Mouse (Mus musculus) heart, embryonic 16.5 days (tissue): ENCODE results near the gene Ccdc121. TPM values are rescaled to one million over a fixed set of nuclear protein-coding genes. Genes with fewer than 3 reads are reported as not detected.

Experiments
- ATAC-seq: fragments of 200-750 bp; cut with Nextera tagmentation; replicated peaks from 2 replicates; pipeline ENCODE4 v1.8.0; 2017; ENCODE audit warnings: moderate number of reproducible peaks; ENCODE audit not compliant: insufficient read depth, low FRiP score; ENCODE audit errors: extremely low read depth
- H3K27ac ChIP-seq: fragments of 300-500 bp; sonication (generic); 2 replicates; pipeline ENCODE4 v1.5.1; 2014; ENCODE audit warnings: mild to moderate bottlenecking, low read length, control low read depth, moderate library complexity
- H3K27me3 ChIP-seq: fragments of 300-500 bp; sonication (generic); 2 replicates; pipeline ENCODE4 v1.6.1; 2014; ENCODE audit warnings: low read length, mixed read lengths; ENCODE audit not compliant: control insufficient read depth, insufficient read depth
- H3K36me3 ChIP-seq: fragments of 300-500 bp; sonication (generic); 2 replicates; pipeline ENCODE4 v1.6.1; 2014; ENCODE audit not compliant: control insufficient read depth, insufficient read depth
- H3K4me1 ChIP-seq: fragments of 300-500 bp; sonication (generic); 2 replicates; pipeline ENCODE4 v1.6.1; 2014; ENCODE audit warnings: low read length, mixed read lengths; ENCODE audit not compliant: control insufficient read depth, insufficient read depth
- H3K4me2 ChIP-seq: fragments of 300-500 bp; sonication (generic); 2 replicates; pipeline ENCODE4 v1.6.1; 2014; ENCODE audit warnings: low read depth, mild to moderate bottlenecking, control low read depth, low read length
- H3K4me3 ChIP-seq: fragments of 300-500 bp; sonication (generic); 2 replicates; pipeline ENCODE4 v1.5.1; 2014; ENCODE audit warnings: mild to moderate bottlenecking, control low read depth, low read length
- H3K9ac ChIP-seq: fragments of 300-500 bp; sonication (generic); 2 replicates; pipeline ENCODE4 v1.6.1; 2014; ENCODE audit warnings: low read length, control low read depth
- H3K9me3 ChIP-seq: fragments of 300-500 bp; sonication (generic); replicated peaks from 2 replicates; pipeline ENCODE4 v1.6.1; 2016; ENCODE audit warnings: low read length; ENCODE audit not compliant: control insufficient read depth
- WGBS: fragments of 180-500 bp; shearing (Covaris S2); extraction: QIAGEN DNeasy Blood & Tissue Kit; methylation state at CpG from one replicate; pipeline ENCODE4 v1.1.7; 2014; 5-methylcytosine and 5-hydroxymethylcytosine counted together
- polyA plus RNA-seq: library from polyadenylated mRNA; unstranded; fragments of >200 nt; fragmentation: Nextera tagmentation; extraction: Ambion mirVana; gene quantifications from 2 replicates; pipeline ENCODE4 v1.2.1, GENCODE M21; 2015

Gene Ccdc121
- polyA plus RNA-seq = 0.16 and 0.25 TPM in 2 replicates

DNA sequence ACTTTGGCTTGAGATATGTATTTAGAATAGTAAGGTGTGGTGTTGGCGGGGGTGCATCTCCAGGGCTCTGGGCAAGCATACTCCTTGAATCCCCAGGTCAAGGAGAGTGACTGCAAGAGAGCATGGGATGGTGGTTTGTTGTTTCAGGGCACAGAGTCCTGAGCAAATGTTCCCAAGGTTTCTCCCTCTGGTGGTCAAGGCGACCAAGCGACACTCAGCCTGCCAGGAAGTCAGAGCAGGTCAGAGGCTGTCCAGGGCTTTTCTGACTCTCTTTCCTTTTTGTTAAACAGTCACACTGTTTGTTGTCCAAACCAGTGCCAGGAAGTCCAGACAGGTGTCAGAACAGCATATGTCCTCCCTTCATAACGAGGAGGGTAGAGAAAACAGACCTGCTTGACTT, at the start of gene Ccdc121:
Ccdc121 (minus strand) TSS at position 145 of the 400 bp plus-strand sequence.
- Histone ChIP-seq H3K36me3 (no peaks in the 10 kb centered on the region), H3K9ac (no peak within 1 kb of the TSS), H3K4me1 (no peaks in the 10 kb centered on the region), H3K4me3 (no peak within 1 kb of the TSS), H3K27me3 (no peaks in the 10 kb centered on the region), H3K4me2 (peak within 1 kb of the TSS; percentile 23), H3K9me3 (no peaks in the 10 kb centered on the region), H3K27ac (no peak within 1 kb of the TSS)
- ATAC-seq = no peak
- 43% methylated on average over 4 of the region's 4 CpGs for WGBS

DNA sequence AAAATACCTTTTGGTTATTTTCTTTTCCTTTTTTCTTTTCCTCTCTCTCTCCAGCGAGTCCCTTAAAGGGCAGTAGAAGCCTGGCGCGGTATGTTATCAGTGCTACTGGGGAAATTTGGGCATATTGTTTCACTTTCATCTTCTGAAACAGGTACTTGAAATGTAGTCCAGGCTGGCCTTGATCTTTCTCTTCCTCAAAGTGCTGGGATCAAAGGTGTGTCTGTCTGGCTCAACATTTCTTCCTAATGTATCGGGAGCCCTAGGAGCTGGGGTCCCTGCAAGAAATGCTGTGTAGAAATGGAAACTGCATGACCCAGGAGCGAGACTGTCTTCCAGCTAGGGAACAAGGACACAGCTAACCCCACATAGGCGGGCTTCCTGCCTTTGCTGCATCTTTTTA, 49.1 kb upstream of the Ccdc121 start:
- WGBS = 85% methylated on average over 6 of the region's 6 CpGs
- H3K9me3 ChIP-seq = no peaks in the 10 kb centered on the region
- no peaks in the 10 kb centered on the region for H3K36me3 ChIP-seq
- no peak overlapping the region for H3K4me3 ChIP-seq
- no peak overlapping the region for H3K9ac ChIP-seq
- no peaks in the 10 kb centered on the region for H3K4me1 ChIP-seq
- ATAC-seq = no peak
- no peak overlapping the region for H3K4me2 ChIP-seq
- H3K27ac ChIP-seq = no peak overlapping the region
- no peaks in the 10 kb centered on the region for H3K27me3 ChIP-seq

DNA sequence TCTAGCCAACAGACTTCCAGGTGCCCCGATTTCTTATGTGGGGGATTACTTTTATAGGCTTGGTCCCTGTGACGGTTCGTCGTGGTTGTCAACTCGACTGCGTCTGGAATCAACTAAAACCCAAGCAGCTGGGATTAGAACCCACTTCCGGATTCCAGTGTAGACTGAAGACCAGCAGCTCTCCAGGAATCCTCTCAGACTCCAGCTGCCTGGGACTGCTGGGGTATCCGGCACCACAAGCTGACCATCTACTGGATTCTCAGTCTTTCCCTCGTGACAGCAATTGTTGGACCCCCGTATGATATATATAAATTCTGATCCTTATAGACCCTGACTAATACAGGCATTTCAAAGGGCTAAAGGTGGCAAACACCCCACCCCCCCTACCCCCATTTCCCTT, 48.4 kb upstream of the Ccdc121 start:
- H3K4me3 ChIP-seq = no peak overlapping the region
- H3K4me2 ChIP-seq = no peak overlapping the region
- ATAC-seq = no peak
- no peaks in the 10 kb centered on the region for H3K27me3 ChIP-seq
- WGBS = 73% methylated on average over 10 of the region's 10 CpGs
- H3K9me3 ChIP-seq = no peaks in the 10 kb centered on the region
- no peak overlapping the region for H3K27ac ChIP-seq
- no peak overlapping the region for H3K9ac ChIP-seq
- no peaks in the 10 kb centered on the region for H3K4me1 ChIP-seq
- no peaks in the 10 kb centered on the region for H3K36me3 ChIP-seq

- Histone ChIP-seq H3K4me3 (no peak overlapping the region), H3K4me2 (no peak overlapping the region), H3K27me3 (no peaks in the 10 kb centered on the region), H3K4me1 (no peaks in the 10 kb centered on the region), H3K36me3 (no peaks in the 10 kb centered on the region), H3K27ac (no peak overlapping the region), H3K9me3 (no peaks in the 10 kb centered on the region), H3K9ac (no peak overlapping the region)
- 63% methylated on average over 5 of the region's 5 CpGs for WGBS
- ATAC-seq = no peak
Measured at GRCm38 (mm10) chr1:181555475-181555874, 44.2 kb upstream of the Ccdc121 start.

DNA sequence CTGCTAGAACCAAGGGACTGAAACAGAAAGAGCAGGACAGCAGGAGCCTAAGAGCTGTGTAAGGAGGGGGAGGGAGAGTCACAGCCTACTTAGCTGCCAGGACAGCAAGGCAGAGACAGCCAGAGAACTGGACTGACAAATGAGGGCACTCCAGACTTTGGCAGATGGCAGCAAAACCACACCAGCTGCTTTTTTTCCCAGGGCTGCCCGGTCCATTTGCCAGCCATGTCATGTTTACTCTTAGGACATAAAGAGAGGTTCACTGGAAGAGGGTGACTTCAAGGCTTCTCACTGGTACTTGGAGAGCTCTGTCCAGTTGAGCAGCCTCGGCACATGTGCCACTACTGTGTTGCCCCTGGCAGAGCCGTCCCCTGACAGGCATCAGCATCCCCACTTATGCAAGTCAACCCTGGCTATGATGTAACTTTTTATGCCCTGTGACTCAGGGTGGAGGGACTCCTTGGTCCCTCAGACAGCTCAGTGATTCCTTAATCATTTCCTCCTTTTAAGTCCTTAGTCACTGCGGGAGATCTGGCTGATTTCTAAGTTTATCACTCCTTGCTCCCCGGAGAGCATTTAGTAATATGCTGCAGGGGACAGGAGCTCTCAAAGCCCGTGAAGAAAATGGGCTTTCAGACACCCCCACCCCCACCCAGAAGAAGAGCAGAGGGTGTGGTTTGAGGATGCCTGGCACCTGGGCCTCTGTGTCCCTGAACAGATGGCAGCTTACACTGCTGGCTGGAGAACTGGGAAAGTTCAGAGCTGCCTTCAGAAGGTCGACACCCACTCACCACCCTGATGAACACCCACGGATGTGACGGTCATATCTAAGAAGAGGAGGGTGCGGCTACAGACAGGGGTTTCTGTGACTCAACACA, 41.5 kb upstream of the Ccdc121 start:
- Histone ChIP-seq H3K27me3 (no peaks in the 10 kb centered on the region), H3K27ac (no peak overlapping the region), H3K9me3 (no peaks in the 10 kb centered on the region), H3K36me3 (no peaks in the 10 kb centered on the region), H3K4me2 (no peak overlapping the region), H3K9ac (no peak overlapping the region), H3K4me1 (no peaks in the 10 kb centered on the region), H3K4me3 (no peak overlapping the region)
- ATAC-seq = no peak
- 38% methylated on average over 10 of the region's 10 CpGs for WGBS

- Histone ChIP-seq H3K4me3 (no peak overlapping the region), H3K27me3 (no peaks in the 10 kb centered on the region), H3K36me3 (no peaks in the 10 kb centered on the region), H3K9me3 (no peaks in the 10 kb centered on the region), H3K4me1 (no peaks in the 10 kb centered on the region), H3K4me2 (no peak overlapping the region), H3K9ac (no peak overlapping the region), H3K27ac (no peak overlapping the region)
- no peak for ATAC-seq
- 24% methylated on average over 5 of the region's 5 CpGs for WGBS
Measured at GRCm38 (mm10) chr1:181550826-181551225, 39.6 kb upstream of the Ccdc121 start.

DNA sequence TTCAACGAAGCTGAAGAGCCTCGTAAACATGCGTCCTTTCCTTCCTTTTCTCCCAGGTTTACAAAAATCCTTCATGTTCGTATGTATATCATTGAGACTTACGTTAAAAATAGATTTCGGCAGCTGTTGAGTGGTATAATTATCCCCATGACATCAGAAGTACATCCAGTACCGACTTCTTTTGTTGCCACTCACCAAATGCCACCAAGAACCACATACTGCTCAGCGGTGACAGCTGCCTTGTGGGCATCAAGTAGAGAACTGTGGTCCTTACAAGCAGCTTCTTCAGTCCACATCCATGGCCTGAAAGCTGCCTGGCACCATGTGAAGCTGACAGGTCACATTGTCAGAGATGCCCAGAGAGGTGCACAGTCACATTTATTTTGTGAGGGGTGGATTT, 38.7 kb upstream of the Ccdc121 start:
- no peak for ATAC-seq
- WGBS = 79% methylated on average over 8 of the region's 8 CpGs

GRCm38 (mm10) chr1:181545044-181545772, 34.0 kb upstream of the Ccdc121 start:
- Histone ChIP-seq H3K9ac (0 out of 2 replicates have a peak overlapping the region, but pooled peaks have one; percentile 26), H3K9me3 (no peaks in the 10 kb centered on the region), H3K4me1 (peaks cover 2% of the 10 kb centered on the region; the same call in 1 of the 2 replicates), H3K27me3 (0 out of 2 replicates have a peak, but pooled peaks cover 3% of the 10 kb centered on the region), H3K4me3 (no peak overlapping the region), H3K36me3 (no peaks in the 10 kb centered on the region), H3K27ac (no peak overlapping the region), H3K4me2 (peak overlapping the region; percentile 43)
- WGBS = 25% methylated on average over 23 of the region's 23 CpGs
- ATAC-seq = no peak

More for the DNA sequence above, 38.7 kb upstream of the Ccdc121 start:
- Histone ChIP-seq H3K36me3 (no peaks in the 10 kb centered on the region), H3K9ac (no peak overlapping the region), H3K4me2 (no peak overlapping the region), H3K27me3 (no peaks in the 10 kb centered on the region), H3K4me1 (peaks cover 2% of the 10 kb centered on the region; the same call in 1 of the 2 replicates), H3K27ac (no peak overlapping the region), H3K4me3 (no peak overlapping the region), H3K9me3 (no peaks in the 10 kb centered on the region)
